Mouse (Mus musculus): Measurements from ENCODE around the gene Olfr370. TPM values are rescaled to one million over a fixed set of nuclear protein-coding genes. Genes with fewer than 3 reads are reported as not detected.

Olfr370 gene
- total RNA-seq, 2 experiments from 2014 or later: not detected

DNA sequence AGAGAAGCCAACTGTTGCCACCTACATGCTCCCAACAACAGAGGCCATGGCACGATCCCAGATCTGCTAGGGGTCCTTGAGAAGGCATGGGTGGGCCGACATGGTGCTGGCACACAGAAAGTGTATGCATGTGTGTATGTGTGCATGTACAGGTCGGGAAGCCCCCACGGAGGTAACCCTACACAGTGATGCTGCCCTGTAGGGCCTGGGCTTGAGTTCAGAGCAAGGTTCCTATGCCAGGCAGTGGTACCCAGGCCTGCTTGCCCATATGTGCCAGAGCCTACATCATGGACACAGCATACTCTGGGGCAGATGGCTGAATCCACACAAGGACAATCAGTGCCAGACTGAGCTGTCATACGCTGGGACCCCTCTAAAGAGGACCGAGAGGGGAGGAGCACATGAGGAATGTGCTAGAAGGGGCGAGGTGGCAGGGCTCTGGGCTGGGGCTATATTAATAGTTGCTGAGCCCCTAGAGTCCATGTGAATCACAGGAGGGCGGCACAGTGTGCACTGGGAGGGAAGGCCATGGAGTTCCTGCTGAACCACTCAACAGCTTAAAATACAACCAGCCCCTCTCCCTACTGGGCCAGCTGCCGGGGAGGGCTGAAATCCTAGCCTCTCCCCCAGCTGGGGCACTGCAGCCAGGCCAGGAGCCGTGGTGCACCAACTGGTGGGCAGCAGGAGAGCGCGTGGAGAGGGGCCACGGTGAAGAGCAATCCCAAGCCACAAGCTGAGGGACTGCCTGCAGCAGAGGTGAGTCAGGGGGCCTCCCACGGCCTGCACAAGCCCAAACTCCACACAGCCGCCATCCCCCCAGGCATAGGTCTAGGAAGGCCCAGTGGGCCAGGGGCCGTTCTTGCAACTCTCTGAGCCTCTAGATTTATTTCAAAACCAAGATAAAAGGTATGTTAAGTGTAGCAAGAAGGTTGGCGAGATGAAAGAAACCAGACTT lies 40.3 kb downstream of the Olfr370 start:
- DNase-seq: peak; percentile 24

DNA sequence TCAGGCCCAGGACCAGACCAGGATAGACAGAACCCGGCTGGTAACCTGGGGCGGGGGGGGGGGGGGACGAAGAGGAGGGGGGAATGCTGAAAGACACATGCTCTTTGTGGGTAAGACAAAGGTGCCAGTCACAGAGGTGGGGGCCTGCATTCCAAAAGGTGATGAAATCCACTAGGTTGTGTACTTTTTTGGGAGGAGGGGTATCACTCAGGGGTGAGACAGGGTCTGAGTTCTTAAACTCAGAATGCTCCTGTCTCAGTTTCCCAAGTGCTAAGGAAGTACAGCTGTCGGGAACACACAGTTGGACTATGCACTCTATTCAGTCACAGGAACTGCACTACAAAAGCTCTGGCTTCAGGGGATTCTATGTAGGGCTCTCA lies 40.9 kb downstream of the Olfr370 start:
- DNase-seq: peak; percentile 1

DNA sequence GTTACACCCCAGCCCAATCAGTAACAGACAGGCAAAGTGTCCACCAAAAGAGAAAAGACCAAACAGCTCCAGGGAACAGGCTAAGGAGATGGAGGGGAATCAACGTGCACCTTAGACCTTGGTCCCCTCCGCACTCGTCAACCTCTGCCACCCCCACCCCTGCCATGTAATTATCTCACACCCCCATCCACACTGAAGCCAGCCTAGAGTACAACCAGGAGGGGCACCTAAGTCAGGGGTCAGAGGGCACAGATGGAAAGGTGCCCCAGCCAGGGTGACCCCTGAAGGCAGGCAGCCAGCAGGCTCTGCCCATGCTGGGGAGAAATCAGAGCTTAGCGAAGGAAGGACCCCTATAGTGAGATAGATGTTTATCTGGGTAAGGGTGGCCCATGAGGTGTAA lies 41.3 kb downstream of the Olfr370 start:
- DNase-seq: peak; percentile 27

DNA sequence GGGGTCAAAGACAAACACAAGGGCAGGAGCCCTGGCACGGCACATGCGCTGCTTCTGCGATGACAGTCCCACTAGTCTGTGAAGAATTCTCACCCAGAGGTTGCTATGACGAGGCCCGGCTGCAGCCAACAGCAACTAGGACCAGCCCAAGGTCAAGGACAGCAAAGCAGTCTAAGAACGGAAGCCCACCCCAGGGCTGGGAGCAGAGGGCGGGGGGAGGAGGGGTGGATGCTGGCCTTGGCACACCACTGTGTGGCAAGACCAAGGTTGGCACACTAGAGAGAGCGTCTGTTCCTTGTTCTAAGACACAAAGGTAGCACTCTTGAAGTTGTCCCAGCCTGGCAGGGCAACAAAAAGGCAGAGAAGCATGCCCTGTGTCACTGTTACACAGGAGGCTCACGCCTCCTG lies 41.8 kb downstream of the Olfr370 start:
- peak; percentile 88 for DNase-seq

DNA sequence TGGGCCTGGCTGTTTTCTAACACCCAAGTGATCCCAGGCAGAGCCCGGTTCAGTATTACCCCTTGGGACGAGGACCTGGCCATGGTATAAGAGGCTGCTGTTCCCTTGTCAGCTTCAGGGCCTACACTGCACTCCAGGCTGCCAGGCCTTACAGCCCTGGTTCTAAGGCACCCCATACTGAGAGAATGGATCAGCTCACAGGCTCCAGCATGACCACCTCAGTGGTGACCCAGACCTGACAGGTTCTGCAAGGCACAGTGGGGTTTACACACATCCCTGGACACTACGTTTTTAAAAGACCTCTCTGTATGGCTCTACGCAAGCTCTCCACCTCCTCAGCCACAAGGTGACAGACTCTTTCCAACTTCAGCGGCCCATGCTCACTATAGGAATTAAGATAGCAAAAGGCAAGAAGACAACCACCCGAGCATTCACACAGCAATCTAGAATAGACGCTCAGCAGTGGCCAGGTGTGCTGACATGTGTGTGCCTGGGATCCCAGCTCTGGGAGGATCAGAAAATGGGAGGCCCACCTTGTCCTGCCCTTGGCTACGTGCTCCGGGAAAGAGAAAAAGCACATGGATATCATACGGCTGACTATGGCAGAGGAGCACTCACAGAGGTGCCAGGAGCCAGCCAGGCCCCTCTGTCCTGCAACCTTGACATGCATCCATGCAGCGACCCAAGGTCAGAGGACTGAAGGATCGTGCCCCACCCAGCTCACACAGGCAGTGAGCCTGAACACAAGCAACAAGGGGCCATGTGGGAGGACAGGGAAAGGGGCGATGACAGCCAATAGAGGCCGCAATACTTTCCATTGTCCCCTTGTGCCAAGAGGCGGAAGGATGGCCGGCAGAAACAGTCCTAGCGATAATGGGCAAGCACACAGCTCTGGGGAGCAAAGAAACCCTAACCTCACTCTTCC lies 42.8 kb downstream of the Olfr370 start:
- DNase-seq: peak; percentile 47

DNA sequence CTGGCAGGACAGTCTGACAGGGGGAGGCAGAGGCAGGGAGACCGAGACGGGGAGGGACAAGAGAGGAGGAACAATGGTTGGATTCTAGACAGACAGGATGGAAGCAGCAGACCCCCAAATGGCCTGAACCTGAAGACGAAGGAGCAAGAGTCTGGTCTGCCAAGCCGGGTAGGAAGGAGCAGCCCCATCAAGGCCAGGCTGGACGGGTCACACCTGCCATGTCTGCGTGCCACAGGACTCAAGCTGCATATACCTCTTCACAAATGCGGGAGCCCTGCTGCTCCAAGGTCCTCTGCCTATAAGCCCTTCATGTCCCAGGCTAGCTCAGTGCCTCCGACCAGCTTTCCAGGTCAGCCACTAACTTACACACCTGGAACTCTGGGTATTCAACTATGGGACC lies 44.1 kb downstream of the Olfr370 start:
- DNase-seq: no peak

DNA sequence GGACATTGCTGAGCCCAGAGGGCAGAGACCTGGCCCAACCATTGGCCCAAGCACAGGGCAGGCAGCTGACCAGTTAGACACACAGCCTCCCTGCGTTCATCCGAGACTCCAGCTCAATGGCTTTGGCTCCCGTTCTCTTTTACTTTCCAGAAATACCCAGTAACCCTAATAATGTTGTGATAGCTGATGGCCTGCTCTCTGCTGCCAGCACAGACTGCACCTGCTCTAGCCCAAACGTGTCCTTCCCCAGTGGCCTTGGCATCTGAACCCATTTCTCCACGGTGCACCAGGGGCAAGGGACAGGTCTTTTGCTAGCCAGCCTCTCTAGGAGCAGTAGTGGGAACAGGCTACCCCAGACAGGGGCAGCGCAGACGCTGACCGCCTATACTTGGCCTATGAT lies 45.2 kb downstream of the Olfr370 start:
- DNase-seq: no peak

DNA sequence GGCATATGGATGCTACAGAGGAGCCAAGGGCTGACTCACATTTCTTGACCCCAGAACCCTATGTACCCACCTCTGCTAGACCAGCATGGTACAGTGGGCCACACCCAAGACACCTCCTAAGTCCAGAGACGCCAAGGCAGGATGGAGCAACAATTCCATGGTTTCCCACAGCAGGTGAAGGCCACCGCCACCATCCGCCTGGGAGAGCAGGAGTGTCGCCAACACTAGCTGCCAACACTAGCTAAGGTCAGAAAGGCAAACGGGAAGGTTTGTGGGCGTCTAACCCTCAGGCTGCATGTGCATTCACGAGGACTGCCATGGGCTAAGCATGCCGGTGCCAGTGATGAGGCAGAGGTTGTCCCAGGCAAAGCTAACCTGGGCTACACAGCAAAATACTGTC lies 46.6 kb downstream of the Olfr370 start:
- DNase-seq: no peak

DNA sequence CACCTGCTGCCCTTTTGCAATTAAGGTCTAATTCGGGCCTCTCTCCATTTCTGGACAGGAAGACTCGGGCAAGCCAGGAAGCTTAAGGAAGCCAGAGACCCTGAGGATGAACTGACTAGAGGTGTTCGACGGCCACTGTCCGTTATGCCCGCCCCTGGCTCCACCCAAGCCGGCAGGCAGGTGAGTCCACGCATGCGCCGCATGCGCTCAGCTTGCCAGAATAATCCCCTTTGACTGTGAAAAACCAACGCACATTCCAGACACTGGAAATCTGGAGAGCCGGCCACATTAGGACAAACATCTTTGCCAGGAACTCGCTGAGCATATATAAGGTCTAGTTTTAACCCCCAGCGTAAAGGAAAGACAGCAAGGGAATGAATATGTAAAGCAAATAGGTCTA lies 47.7 kb downstream of the Olfr370 start:
- no peak for DNase-seq

DNA sequence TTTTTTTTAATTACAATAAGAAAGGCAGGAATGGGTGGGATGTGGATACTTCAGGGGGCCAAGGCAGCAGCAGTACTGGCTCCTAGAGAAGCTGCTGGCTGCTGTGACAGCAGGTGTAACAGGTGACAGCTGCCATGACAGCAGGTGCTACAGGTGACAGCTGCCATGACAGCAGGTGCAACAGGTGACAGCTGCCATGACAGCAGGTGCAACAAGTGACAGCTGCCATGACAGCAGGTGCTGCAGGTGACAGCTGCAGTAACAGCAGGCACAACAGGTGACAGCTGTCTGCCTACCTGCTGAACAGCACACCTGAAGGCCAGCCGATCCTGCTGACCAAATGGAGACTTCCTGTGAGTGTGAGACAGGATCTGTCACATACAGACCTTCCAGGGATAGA lies 49.2 kb downstream of the Olfr370 start:
- no peak for DNase-seq

DNA sequence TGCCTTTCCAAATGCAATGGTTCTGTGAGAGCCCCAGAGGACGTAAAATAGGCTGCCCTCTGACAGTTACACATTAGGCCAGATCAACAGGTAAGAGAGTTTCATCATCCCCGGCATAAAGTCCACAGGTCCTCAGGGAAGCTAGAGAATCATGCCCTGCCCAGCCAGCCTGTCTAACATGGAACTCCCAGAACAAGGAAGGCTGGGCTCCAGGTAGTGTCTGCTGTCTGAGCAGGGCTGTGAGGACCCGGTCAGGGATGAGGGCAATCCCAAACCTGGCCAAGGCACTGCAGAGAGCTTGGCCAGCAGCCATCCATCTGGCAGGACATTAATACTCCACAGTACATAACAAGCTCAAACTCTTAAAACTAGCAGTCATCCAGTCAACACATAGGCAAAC lies 49.8 kb downstream of the Olfr370 start:
- DNase-seq: no peak

DNA sequence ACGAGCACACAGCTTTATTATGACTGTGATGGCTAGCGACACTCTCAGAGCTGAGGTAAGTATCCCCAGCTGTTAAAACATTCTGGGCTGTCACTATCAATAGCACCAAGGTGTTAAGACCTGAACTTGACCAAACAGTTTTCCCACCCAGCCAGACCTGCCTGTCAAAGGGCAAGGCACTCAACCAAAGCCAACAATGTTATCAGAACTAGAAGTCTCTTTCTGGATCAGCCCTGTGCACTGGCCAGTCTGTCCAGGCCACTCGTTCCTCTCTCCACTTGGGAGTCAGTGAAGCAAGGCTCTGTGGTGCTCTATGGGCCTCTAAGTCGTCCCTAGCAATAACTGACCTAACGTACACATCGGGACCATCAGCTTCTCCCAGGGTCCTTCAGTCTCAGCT lies 52.1 kb downstream of the Olfr370 start:
- no peak for DNase-seq

DNA sequence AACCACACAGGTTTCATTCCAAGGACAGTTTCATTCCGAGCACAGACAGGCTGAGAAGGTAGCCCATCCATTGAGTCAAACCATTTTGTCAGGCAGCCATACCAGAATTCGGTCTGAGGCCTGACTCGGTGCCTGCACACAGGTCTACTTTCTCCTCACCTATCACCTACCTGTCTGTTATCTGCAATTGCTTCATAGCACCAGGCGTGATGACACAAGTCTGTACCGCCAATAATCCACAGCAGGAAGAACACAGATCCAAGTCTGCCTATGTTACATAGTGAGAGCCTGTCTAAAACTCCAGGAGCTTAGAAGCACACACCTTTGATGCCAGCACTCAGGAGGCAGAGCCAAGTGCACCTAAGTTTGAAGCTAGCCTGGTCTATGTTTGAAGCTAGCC lies 53.3 kb downstream of the Olfr370 start:
- DNase-seq: no peak

DNA sequence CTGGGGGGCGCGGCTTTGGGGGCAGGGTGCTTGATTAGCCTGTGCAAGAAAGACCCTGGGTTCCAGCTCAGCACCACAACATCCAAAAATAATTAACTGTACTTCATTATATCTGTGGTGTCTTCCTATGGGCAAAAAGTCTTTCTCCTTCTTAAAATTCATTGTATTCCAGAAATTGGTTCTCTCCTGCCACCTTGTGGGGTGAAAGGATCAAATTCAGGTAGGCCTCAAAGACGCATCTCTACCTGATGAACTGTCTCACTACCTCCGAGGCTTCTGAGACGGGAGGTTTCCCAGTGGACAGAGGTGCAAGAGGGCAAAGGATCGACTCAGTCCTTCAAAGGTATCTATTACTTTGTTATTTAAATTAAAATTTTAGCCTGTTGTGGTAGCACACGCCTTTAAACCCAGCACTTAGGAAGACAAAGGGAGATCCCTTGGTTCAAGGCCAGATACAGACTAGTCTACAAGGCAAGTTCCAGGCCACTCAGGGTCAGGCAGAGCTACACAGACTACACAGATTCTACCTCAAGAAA lies 55.0 kb downstream of the Olfr370 start:
- DNase-seq: no peak

DNA sequence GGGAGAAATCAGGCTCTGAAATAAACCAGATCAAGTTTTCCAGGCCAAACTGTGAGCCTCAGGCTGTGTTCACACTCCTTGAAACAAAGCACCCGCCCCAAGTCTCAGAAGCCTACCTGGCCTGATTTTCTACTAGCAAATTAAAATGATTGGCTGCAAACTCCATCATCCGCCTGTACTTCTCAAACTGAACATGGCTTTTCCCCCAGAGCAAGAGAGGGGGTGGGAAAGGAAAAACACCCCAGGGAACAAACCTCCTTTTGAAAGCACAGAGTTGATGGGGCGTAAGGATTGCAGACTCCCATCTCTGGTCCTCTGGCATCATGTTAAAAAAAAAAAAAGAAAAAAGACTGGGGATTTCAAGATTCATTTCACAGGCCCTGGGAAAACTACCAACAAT lies 57.1 kb downstream of the Olfr370 start:
- DNase-seq: no peak

DNA sequence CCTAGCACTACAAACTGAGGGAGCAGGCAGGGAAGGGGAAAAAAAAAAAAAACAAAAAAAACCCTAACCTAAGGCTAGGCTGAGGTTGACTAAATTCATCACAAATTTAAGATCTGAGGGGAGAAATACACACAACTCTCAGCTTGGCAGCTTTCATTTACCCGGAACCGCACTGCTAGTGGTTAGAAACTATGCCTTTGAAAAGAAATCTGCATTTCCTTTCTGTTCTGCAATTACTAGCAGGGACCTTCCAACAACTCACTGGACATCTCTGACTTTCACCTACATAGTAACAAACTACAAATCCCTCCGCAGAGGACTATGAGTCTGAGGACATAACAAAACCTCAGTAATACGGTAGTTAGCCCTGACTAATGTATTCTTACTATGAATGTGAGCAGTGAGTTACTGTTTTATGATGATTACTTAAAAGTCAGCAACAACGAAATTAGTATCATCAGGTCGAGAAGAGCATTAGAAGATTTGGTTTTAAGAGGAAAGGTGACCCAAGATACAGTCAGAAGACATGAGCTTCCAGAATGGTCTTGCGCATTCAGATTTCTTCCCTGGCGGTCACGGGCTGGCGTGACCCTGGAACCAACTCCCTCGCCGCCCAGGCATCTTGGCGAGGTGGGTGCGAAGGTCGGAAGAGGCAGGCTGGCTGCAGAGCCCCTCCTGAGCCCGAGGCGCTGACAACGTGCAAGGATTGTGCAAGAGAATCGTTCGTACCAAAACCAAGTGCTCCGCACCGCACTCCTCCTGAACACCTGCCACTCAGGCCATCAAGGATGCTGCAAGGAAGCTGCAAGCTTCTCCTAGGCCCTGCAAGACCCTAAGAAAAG lies 58.0 kb downstream of the Olfr370 start:
- DNase-seq: no peak

DNA sequence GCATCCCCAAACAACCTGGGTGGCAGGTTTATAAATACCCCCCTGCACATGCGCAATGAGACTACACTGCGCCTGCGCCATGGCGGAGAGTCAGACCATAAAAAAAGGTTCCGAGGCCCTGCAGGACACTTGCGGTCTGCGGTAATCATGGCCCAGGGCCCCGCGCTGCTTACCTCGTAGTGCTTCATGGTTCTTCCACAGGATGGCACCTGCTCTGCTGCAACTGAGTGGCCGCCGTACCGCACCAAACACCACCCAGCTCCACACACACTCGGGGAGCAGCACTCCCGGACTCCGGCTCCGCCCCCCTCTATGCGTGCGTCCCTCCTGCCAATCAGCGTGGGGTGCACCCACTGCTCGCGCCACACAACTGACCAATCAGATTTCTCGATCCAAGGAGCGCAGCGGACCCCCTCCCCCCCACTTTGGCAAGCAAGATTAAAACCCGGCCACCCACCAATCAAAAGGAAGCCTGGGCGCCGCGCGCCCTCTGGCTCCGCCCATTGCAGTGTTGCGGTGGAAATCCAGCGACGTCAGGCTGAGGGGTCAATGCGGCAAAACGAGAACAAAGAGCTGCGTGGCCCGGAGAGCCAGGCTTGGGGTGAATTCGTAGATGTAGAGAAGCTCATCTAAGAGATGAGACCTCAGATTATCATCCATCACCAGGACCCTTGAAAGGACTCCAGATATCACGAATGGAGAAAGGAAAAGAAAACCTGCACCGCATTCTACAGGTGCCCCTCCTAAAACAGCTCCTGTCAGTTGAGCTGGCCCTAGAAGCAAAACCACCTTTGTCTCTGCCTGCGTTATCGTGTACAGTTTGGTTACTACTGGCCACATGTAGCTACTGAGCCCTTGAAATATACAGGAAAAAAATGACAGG lies 58.8 kb downstream of the Olfr370 start:
- DNase-seq: peak; percentile 98
